Mouse (Mus musculus): ENCODE measurements around the gene Sprr3. TPM values are rescaled to one million over a fixed set of nuclear protein-coding genes. Genes with fewer than 3 reads are reported as not detected.

Sprr3 gene
- polyA plus RNA-seq, 1 experiment: 0.19 TPM

DNA sequence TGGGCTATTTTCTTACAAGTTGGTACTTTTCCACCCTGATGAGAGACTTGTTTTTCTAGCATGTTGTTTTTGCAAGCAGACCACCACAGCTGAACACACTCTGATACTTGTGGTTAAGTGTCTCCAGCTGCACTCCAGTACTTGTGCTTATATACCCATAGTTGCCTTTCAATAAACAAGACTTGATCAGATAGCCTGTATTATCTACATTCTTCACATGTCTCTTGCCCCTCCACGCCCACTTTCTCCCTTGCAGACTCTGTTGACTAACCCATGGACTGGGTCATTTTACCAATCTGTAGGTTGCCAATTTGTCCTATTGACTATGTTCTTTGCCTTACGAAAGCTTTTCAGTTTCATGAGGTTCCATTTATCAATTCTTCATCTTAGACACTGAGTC, 11.6 kb upstream of the Sprr3 start:
- Histone ChIP-seq H3K27me3 (ENCODE audit: control insufficient read depth, insufficient read depth, low read length) (no peaks in the 10 kb centered on the region), H3K36me3 (ENCODE audit: control insufficient read depth, insufficient read depth, low read length) (no peaks in the 10 kb centered on the region), H3K4me1 (ENCODE audit: control insufficient read depth, insufficient read depth, insufficient read length, low read length) (no peaks in the 10 kb centered on the region), H3K4me3 (ENCODE audit: low read depth, low read length) (no peak overlapping the region), H3K27ac (ENCODE audit: insufficient read depth, low read depth, low read length) (no peak overlapping the region)
- TF ChIP-seq CTCF (IDR thresholded peaks at IDR 0.05; ENCODE audit: extremely low read depth, insufficient read length, insufficient replicate concordance, low read depth, low read length) (no peak), POLR2A (IDR thresholded peaks at IDR 0.05; ENCODE audit: low read depth, low read length) (no peak)
- WGBS: 60% methylated on average over 2 of the region's 2 CpGs

DNA sequence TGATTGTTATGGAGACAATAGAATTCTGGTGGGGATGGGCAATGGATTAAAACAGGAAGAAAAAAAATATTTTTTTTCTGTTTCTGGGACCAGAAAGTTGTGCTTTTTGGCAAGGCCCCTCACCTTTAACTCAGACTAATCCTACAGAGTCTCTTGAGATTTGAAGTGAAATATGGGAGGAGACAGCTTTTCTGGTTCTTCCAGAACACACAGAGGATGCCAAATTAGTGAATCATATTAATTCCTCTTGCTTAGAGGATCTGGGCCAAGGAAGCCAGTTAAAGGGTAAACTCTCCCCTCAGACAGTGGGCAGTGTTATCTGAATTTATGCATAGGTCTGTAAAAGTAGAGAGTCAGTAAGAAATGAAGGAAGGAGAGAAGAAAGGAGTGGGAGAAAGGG, 8.9 kb upstream of the Sprr3 start:
- H3K4me3 ChIP-seq (ENCODE audit: low read depth, low read length): no peak overlapping the region
- H3K27me3 ChIP-seq (ENCODE audit: control insufficient read depth, insufficient read depth, low read length): no peaks in the 10 kb centered on the region
- no peaks in the 10 kb centered on the region for H3K4me1 ChIP-seq (ENCODE audit: control insufficient read depth, insufficient read depth, insufficient read length, low read length)
- H3K27ac ChIP-seq (ENCODE audit: insufficient read depth, low read depth, low read length): no peak overlapping the region
- H3K36me3 ChIP-seq (ENCODE audit: control insufficient read depth, insufficient read depth, low read length): no peaks in the 10 kb centered on the region
- no peak for TF ChIP-seq POLR2A (IDR thresholded peaks at IDR 0.05; ENCODE audit: low read depth, low read length)
- no peak for TF ChIP-seq CTCF (IDR thresholded peaks at IDR 0.05; ENCODE audit: extremely low read depth, insufficient read length, insufficient replicate concordance, low read depth, low read length)

DNA sequence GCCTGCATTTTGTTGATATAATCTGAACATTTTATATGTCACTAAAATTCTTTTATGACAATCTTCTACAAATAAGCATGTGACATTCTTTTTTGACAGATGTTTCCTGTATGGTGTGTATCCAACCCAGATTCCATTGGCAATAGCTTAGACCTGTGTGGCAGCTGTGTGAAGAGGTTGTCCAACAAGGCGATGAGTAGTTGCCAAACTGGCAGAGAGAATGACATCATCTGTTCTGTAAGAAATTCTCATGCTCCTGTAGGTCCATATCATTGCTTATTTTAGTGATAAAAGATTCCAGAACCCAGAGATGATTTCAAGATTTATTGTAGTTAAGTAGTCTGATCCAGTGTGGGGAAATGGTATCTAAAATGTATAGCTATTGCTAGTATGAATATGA, 8.1 kb upstream of the Sprr3 start:
- no peak for TF ChIP-seq POLR2A (IDR thresholded peaks at IDR 0.05; ENCODE audit: low read depth, low read length)
- TF ChIP-seq CTCF (IDR thresholded peaks at IDR 0.05; ENCODE audit: extremely low read depth, insufficient read length, insufficient replicate concordance, low read depth, low read length): no peak
- 80% methylated on average over 1 of the region's 1 CpGs for WGBS
- H3K4me3 ChIP-seq (ENCODE audit: low read depth, low read length): no peak overlapping the region

DNA sequence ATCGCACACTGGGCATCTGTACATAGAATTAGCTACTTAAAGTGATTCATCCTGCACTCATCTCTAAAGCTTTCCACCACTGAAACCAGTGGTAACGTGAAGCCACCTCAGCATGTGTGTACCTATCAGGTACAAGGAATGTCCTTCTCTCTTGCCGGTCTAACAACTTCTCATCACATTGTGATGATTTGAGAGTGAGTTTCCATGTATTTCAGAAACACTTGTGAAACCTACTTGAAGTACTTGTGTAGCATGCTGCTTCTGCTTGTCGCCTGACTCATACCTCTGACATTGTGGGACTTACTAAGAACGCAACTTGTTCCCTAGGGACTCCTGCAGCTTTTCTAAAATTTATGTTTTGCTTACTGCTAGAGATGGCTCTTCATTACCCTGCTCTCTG, 3.4 kb downstream of the Sprr3 start:
- no peak for TF ChIP-seq CTCF (IDR thresholded peaks at IDR 0.05; ENCODE audit: extremely low read depth, insufficient read length, insufficient replicate concordance, low read depth, low read length)
- no peak for TF ChIP-seq POLR2A (IDR thresholded peaks at IDR 0.05; ENCODE audit: low read depth, low read length)
- no peaks in the 10 kb centered on the region for H3K4me1 ChIP-seq (ENCODE audit: control insufficient read depth, insufficient read depth, insufficient read length, low read length)
- H3K27ac ChIP-seq (ENCODE audit: insufficient read depth, low read depth, low read length): no peak overlapping the region
- no peak overlapping the region for H3K4me3 ChIP-seq (ENCODE audit: low read depth, low read length)
- no peaks in the 10 kb centered on the region for H3K36me3 ChIP-seq (ENCODE audit: control insufficient read depth, insufficient read depth, low read length)
- 89% methylated on average over 5 of the region's 5 CpGs for WGBS
- H3K27me3 ChIP-seq (ENCODE audit: control insufficient read depth, insufficient read depth, low read length): no peaks in the 10 kb centered on the region

More for the DNA sequence above, 8.1 kb upstream of the Sprr3 start:
- no peaks in the 10 kb centered on the region for H3K4me1 ChIP-seq (ENCODE audit: control insufficient read depth, insufficient read depth, insufficient read length, low read length)
- no peak overlapping the region for H3K27ac ChIP-seq (ENCODE audit: insufficient read depth, low read depth, low read length)
- no peaks in the 10 kb centered on the region for H3K36me3 ChIP-seq (ENCODE audit: control insufficient read depth, insufficient read depth, low read length)
- no peaks in the 10 kb centered on the region for H3K27me3 ChIP-seq (ENCODE audit: control insufficient read depth, insufficient read depth, low read length)

DNA sequence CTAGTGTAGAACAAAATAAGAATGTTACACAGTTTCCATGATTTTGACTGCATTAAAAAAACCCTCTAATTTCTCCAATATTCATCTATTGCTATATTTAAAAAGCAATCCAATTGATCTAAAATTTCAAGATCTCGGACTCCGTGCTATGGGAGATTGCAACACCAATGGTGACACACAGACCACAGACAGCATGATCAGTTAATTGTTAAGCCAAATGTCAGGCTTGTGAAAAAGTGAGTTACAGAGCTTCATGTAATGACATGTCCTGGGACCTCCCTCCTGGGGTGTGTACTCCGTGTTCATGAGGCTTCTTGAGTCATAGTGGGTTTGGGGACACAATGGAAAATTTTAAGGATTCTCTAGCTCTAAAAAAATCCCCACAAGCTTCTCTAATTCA, 18.3 kb downstream of the Sprr3 start:
- no peaks in the 10 kb centered on the region for H3K4me1 ChIP-seq (ENCODE audit: control insufficient read depth, insufficient read depth, insufficient read length, low read length)
- no peak overlapping the region for H3K4me3 ChIP-seq (ENCODE audit: low read depth, low read length)
- no peaks in the 10 kb centered on the region for H3K36me3 ChIP-seq (ENCODE audit: control insufficient read depth, insufficient read depth, low read length)
- 82% methylated on average over 3 of the region's 3 CpGs for WGBS
- H3K27ac ChIP-seq (ENCODE audit: insufficient read depth, low read depth, low read length): no peak overlapping the region
- no peak for TF ChIP-seq POLR2A (IDR thresholded peaks at IDR 0.05; ENCODE audit: low read depth, low read length)
- TF ChIP-seq CTCF (IDR thresholded peaks at IDR 0.05; ENCODE audit: extremely low read depth, insufficient read length, insufficient replicate concordance, low read depth, low read length): no peak
- H3K27me3 ChIP-seq (ENCODE audit: control insufficient read depth, insufficient read depth, low read length): no peaks in the 10 kb centered on the region

DNA sequence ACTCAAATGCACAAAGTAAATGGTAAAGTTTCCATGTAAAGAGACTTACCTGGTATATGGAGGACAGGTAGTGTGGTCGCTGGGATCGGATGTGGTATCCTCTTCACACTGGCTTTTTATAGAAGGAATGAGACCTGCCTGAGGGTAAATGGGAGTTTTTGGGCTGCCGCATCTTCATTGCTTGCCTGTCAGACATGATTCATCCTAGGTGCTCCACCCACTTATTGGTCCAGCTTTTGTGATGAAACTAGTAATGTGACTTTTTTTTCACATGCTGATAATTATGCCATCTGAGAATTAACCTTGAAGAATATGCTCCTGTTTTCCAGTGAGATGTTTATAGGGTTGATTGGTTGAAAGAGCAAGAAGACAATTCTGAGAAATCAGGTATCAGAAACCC, 19.8 kb downstream of the Sprr3 start, which contains the start of gene Sprr1b:
Sprr1b (minus strand) TSS at position 101 of the 400 bp plus-strand sequence.
- 89% methylated on average over 3 of the region's 3 CpGs for WGBS
- TF ChIP-seq POLR2A (IDR thresholded peaks at IDR 0.05; ENCODE audit: low read depth, low read length): no peak
- TF ChIP-seq CTCF (IDR thresholded peaks at IDR 0.05; ENCODE audit: extremely low read depth, insufficient read length, insufficient replicate concordance, low read depth, low read length): no peak
- no peak within 1 kb of the TSS for H3K27ac ChIP-seq (ENCODE audit: insufficient read depth, low read depth, low read length)
- no peaks in the 10 kb centered on the region for H3K4me1 ChIP-seq (ENCODE audit: control insufficient read depth, insufficient read depth, insufficient read length, low read length)
- no peaks in the 10 kb centered on the region for H3K36me3 ChIP-seq (ENCODE audit: control insufficient read depth, insufficient read depth, low read length)
- no peak within 1 kb of the TSS for H3K4me3 ChIP-seq (ENCODE audit: low read depth, low read length)
- H3K27me3 ChIP-seq (ENCODE audit: control insufficient read depth, insufficient read depth, low read length): no peaks in the 10 kb centered on the region

DNA sequence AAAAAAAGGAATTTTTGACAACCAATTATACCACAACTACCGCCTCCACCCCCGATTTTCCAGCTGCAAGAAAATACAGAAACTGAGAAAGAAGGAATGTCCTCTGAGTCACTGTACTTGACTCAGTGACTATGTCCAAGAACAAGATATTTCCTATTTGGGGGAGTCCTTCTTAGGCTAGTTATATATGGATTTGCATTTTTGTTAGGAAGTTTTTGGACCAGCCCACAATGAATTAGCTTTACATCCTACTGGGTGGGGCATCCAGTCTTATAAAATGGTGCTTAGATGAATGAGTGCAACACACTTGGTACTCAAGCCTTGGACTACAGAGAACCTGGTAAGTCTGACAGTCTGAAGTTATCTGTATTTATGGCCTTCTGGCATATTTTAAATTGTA, 26.2 kb downstream of the Sprr3 start, which contains the start of gene Sprr2k:
Sprr2k (plus strand) TSS at position 301 of the 400 bp plus-strand sequence.
- no peak for TF ChIP-seq CTCF (IDR thresholded peaks at IDR 0.05; ENCODE audit: extremely low read depth, insufficient read length, insufficient replicate concordance, low read depth, low read length)
- no peak for TF ChIP-seq POLR2A (IDR thresholded peaks at IDR 0.05; ENCODE audit: low read depth, low read length)
- Histone ChIP-seq H3K36me3 (ENCODE audit: control insufficient read depth, insufficient read depth, low read length) (no peaks in the 10 kb centered on the region), H3K4me1 (ENCODE audit: control insufficient read depth, insufficient read depth, insufficient read length, low read length) (no peaks in the 10 kb centered on the region), H3K27ac (ENCODE audit: insufficient read depth, low read depth, low read length) (no peak within 1 kb of the TSS), H3K27me3 (ENCODE audit: control insufficient read depth, insufficient read depth, low read length) (no peaks in the 10 kb centered on the region), H3K4me3 (ENCODE audit: low read depth, low read length) (no peak within 1 kb of the TSS)
- 86% methylated on average over 2 of the region's 2 CpGs for WGBS

DNA sequence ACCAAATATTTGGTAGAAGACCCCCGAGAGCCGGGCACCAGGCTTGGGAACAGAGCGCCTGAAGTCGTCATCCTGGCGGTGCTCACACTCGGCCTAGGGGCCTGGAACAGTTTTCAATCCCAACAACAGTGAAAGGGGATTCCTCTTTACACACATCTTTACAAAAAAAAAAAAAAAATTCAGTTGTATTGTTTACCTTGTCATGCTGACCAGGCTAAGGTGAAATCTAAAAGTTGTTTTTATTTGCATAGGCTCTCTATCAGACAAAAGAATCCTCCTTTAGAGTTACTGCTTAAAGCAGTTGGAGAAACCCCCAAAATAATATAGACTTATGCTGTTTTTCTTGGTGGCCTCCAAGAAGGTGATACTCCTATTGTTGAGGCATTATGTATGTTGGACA, 29.2 kb downstream of the Sprr3 start, which contains the start of gene Gm9774:
Gm9774 (minus strand) TSS at position 101 of the 400 bp plus-strand sequence.
- 92% methylated on average over 6 of the region's 6 CpGs for WGBS
- Histone ChIP-seq H3K4me1 (ENCODE audit: control insufficient read depth, insufficient read depth, insufficient read length, low read length) (no peaks in the 10 kb centered on the region), H3K36me3 (ENCODE audit: control insufficient read depth, insufficient read depth, low read length) (no peaks in the 10 kb centered on the region), H3K27me3 (ENCODE audit: control insufficient read depth, insufficient read depth, low read length) (no peaks in the 10 kb centered on the region), H3K27ac (ENCODE audit: insufficient read depth, low read depth, low read length) (no peak within 1 kb of the TSS), H3K4me3 (ENCODE audit: low read depth, low read length) (no peak within 1 kb of the TSS)
- no peak for TF ChIP-seq CTCF (IDR thresholded peaks at IDR 0.05; ENCODE audit: extremely low read depth, insufficient read length, insufficient replicate concordance, low read depth, low read length)
- no peak for TF ChIP-seq POLR2A (IDR thresholded peaks at IDR 0.05; ENCODE audit: low read depth, low read length)
